Mouse (Mus musculus): Measurements from ENCODE around the gene Hsfy2.

The Hsfy2 gene

DNA sequence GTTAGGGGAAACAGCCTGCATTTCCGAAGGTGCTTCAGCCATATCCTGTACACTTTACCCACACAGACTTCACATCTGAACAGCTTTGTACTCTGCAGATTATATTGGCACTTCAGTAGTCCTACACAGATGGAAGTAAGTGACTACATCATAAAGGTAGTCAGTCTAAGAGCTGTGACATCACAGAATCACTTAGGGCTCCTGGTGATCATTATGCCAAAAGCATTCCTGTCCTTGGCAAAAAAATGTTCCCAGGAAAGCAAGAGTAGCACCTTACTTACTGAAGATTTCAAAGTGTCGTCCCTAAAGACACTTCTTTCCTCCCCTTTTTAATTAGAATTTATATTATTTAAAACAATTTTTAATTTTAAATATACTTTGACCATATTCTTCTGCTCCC, at the start of gene Hsfy2:
TSS of gene Hsfy2 (minus strand) at position 101 of the 400 bp plus-strand sequence.
- DNase-seq (ENCODE audit: low spot score) = no peak

DNA sequence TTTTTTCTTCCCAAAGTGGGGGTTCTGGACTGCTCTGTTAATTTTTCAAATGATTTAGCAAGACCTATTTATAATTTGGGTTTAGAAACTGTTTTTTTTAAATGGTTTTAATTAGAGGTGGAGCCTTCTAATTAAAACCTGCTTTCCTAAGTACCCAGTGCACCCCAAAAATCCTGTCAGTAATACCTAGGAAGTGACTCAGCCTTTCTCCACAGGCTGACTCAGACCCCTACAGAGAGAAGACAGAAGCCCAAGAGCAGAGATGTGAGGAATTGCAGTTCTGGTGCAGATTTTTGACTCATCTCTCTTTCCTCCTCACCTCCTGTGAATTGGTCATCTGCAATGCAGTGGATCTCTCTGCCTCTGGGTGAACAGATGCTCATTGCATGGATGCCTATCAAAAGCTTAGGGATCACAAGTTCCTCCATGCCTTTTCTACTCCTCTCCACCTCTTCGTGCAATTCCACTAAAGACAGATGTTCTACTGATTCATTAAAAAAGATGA, 47.9 kb upstream of the Hsfy2 start:
- no peak for DNase-seq (ENCODE audit: low spot score)

DNA sequence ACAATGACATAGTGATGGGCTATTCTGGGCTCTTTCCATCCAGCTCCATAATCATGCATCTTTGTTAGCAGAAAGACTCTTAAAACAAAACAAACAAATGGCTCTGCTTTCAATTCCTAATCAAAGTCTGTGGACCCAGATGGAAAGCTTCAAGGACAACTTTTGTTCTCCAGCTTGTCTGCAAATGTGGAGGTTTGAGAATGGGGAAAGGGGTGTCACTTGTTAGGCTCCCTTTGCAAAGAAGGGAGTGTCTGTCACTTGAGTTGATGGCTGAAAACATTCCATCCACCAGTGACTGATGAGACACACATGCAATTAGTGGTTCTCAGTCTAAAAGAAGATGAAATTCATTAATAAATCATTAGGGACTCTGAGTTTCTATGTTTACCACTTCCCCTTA, 47.3 kb upstream of the Hsfy2 start:
- no peak for DNase-seq (ENCODE audit: low spot score)

DNA sequence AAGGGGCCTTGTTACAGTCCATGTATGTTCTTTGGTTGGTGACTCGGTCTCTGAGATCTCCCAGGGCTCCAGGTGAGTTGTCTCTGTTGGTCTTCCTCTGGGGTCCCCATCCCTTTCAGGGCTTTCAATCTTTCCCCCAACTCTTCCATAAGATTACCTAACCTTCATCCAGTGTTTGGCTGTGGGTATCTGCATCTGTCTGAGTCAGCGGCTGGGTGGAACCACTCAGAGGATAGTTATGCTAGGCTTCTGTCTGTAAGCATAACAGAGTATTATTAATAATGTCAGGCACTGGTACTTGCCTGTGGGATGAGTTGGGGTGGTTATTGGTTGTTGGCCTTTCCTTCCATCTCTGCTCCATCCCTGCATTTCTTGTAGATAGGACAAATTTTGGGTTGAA, 44.0 kb upstream of the Hsfy2 start:
- DNase-seq (ENCODE audit: low spot score) = no peak

DNA sequence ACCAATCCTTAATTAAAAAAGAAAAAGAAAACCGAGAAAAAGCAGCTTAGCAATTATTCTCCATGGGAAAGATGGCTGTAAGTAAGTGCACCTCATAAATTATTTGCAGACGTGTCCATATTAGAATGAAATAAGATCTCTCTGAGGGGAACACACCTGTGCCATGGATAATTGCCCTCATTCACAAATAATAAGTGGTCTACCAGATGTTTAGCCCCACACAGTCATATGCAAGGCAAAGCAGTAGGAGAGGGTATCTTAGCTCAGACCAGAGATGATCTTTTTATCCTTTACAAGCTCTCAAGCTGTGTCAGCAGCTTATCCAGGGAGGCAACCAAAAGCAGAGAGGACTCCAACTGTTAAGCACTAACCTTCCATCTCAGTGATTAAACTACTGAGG, 38.0 kb upstream of the Hsfy2 start:
- no peak for DNase-seq (ENCODE audit: low spot score)

DNA sequence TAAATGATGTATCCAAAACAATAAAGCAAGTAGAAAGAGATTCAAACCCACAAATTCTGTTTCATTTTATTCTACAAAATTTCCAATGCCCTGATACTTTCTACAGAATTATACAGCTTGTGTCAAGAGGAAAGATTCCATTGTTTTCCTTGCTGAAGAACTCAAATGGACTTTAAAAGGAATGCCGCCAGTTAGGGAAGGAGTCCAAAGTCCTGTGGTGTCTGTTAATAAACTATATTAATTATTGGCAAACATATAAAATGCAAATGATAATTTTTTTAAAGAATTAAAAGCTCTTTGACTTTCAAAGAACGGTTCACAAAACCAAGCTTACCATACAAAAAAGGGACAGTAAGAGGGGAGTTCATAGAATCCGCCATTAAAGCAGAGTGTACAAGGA, 37.4 kb upstream of the Hsfy2 start:
- DNase-seq (ENCODE audit: low spot score) = no peak

DNA sequence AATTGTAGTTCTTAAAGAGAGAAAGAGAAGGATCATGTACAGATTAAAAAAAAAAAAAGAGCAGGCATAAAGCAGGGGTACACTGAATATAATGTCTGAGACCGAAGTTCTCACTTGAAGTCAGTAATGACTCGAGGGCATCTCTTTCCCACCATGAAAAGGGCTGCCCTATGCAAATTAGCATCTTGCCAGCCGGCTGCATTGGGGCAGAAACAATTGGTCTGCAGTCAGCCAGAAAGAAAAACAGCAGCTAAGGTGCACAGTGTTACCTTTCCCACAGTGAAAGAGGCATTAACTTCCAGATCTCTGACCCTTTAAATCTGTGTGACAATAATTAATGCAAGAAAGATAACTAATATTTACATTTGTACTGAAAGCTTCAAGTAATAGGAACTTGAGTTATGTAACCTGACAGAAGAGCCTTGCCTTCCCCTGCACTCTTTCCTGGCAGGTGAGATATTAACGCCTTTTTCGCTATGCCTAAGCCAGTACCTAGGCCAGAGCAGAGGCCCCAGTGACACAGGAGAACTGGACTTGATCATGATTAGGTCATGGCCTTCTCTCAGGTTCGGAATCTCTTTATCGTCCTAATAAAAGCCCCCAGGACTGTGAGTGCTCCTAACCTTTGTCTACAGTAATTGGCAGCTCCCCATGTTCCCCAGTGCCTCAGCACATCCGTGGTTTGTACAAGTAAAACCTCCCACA, 34.2 kb upstream of the Hsfy2 start:
- DNase-seq (ENCODE audit: low spot score) = no peak

DNA sequence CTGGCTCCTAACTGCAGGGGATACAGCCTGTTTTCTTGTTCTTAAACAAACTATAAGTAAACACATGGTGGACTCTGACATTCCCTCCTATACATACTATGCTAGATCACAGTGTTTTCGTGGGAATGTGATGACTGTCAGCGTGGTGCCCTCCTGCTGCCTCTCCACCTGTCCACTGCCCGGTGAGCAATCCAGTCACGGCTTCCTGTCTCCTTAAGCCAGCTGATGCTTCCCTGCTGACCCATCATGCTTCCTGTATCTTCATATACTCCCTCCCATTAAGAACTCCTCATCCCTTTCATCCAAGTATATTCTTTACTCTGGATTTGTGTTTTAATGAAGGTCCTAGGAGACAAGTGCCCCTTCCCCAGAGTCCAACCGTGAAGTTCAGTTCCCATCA, 33.3 kb upstream of the Hsfy2 start:
- DNase-seq (ENCODE audit: low spot score) = no peak

DNA sequence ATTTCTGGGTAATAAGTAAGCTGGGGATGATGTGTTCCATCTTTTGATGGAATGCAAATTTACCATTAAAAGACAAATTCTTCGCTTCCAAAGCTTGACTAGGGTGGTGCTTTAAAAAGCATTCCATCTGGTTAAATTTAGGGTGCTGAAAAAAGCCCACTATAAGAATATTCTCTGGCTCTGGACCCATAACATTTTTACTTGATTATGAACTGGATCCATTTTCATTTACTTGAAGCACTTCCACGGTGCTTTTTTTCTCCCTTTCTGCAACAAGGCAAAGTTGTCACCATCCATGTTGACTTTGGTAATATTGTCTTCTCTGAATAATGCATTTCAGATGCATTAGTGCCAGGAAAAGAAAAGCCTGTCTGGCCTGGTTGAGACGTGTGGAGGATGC, 27.4 kb upstream of the Hsfy2 start:
- DNase-seq (ENCODE audit: low spot score) = no peak

DNA sequence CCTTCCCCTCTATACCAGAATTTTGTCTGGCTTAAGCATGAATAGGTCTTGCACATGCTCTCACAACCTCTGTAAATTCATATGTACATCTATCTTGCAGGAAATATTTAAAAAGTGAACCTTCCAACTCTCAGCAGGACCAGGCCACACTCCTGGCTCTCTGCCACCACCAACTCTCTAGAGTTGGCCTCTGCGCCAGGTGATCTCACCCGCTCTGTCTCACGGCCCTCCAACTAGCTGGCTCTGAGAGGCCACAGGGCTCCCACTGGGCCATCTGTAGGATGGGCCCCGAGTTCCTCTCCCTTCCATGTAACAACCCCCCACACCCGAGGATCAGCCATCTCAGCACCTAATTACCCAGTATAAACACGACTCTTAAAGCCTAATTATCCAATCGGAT, 10.4 kb downstream of the Hsfy2 start:
- no peak for DNase-seq (ENCODE audit: low spot score)

DNA sequence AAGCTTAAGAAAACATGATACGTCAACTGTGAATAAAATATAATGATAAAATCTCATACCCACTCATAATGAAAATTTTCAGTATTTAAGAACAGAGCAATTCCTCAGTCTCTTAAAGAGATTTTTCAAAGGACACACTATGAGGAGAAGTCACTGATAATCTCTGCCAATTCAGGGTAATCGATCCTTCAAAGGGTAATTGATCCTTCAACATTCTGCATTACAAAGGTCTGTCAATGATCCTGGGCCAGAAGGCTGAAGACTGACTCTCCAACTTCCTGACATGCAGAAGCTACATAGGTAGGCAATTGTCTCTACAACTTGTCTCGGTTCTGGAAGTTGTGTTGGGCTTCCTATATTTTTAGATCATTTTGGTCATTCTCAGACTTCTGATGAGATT, 12.9 kb downstream of the Hsfy2 start:
- no peak for DNase-seq (ENCODE audit: low spot score)

DNA sequence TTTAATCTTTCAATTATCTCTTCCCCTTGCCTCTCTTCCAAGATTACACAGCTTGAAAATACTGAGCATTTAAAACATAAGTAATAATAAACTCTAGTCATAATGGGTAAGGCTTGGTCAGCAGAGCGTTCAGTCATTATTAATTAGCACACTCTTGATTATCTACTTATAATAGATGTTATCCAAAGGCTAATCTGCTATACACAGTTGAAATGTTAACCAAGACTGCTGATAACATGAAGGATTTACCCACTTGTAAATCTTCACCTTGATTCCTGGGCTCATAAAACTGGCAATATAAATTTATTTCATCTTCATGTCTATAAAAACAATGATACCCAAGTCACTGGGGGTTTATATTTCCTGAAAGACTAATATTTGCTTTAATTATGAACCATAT, 24.9 kb downstream of the Hsfy2 start:
- no peak for DNase-seq (ENCODE audit: low spot score)
